Mouse (Mus musculus) thymus, adult 2 months (tissue): ENCODE measurements around the gene Gm20388. TPM values are rescaled to one million over a fixed set of nuclear protein-coding genes. Genes with fewer than 3 reads are reported as not detected.

Experiments used
- DNase-seq: peaks from one replicate; pipeline ENCODE4 v3.0.0; 2021
- H3K27ac ChIP-seq: fragments of 200-500 bp; 2 replicates; pipeline ENCODE4 v1.5.1; 2012; ENCODE audit warnings: low read length, control low read depth; ENCODE audit not compliant: control insufficient read depth, insufficient read depth
- H3K27me3 ChIP-seq: fragments of 200-500 bp; 2 replicates; pipeline ENCODE4 v1.6.1; 2012; ENCODE audit warnings: mild to moderate bottlenecking, low read length, moderate library complexity, mixed read lengths; ENCODE audit not compliant: control insufficient read depth, insufficient read depth
- H3K36me3 ChIP-seq: fragments of 200-500 bp; 2 replicates; pipeline ENCODE4 v1.6.1; 2012; ENCODE audit warnings: mild to moderate bottlenecking, low read length, moderate library complexity; ENCODE audit not compliant: control insufficient read depth, insufficient read depth
- H3K4me1 ChIP-seq: fragments of 200-500 bp; replicated peaks from 2 replicates; pipeline ENCODE4 v1.6.1; 2012; ENCODE audit warnings: low read length; ENCODE audit not compliant: control insufficient read depth, insufficient read depth
- H3K4me3 ChIP-seq: fragments of 200-500 bp; 2 replicates; pipeline ENCODE4 v1.5.1; 2012; ENCODE audit warnings: mild to moderate bottlenecking, low read length, control low read depth, moderate library complexity; ENCODE audit not compliant: control insufficient read depth, insufficient read depth
- CTCF ChIP-seq: fragments of 200-500 bp; IDR thresholded peaks from 2 replicates; pipeline ENCODE4 v1.5.1; 2012; ENCODE audit warnings: mild to moderate bottlenecking, control low read depth, low read length, moderate library complexity, borderline replicate concordance; ENCODE audit not compliant: control insufficient read depth, poor library complexity, insufficient read depth; ENCODE audit errors: extremely low read depth
- POLR2A ChIP-seq: fragments of 200-500 bp; IDR thresholded peaks from 2 replicates; pipeline ENCODE4 v1.6.1; 2012; ENCODE audit warnings: mild to moderate bottlenecking, low read length, control low read depth, moderate library complexity; ENCODE audit not compliant: control insufficient read depth, poor library complexity, insufficient read depth; ENCODE audit errors: extremely low read depth
- WGBS: fragments of 180-500 bp; shearing (Covaris S2); methylation state at CpG from one replicate; pipeline ENCODE4 v1.1.7; 2018; 5-methylcytosine and 5-hydroxymethylcytosine counted together
- polyA plus RNA-seq: library from polyadenylated mRNA; depleted of rRNA; stranded (reverse); fragments of >200 nt; gene quantifications from 2 replicates; pipeline ENCODE4 v1.2.3, GENCODE M21; 2012

Gm20388 gene
- polyA plus RNA-seq, 1 experiment, result 103 TPM

- no peaks in the 10 kb centered on the region for H3K27me3 ChIP-seq
- H3K27ac ChIP-seq, result no peak overlapping the region
- 0 out of 2 replicates have a peak, but pooled peaks cover 2% of the 10 kb centered on the region for H3K4me1 ChIP-seq
- no peaks in the 10 kb centered on the region for H3K36me3 ChIP-seq
- TF ChIP-seq CTCF, result no peak
- 31% methylated on average over 18 of the region's 18 CpGs for WGBS
- no peak overlapping the region for H3K4me3 ChIP-seq
- no peak for DNase-seq
Observed at GRCm38 (mm10) chr8:123753604-123754375, 3843.1 kb downstream of the Gm20388 start.

DNA sequence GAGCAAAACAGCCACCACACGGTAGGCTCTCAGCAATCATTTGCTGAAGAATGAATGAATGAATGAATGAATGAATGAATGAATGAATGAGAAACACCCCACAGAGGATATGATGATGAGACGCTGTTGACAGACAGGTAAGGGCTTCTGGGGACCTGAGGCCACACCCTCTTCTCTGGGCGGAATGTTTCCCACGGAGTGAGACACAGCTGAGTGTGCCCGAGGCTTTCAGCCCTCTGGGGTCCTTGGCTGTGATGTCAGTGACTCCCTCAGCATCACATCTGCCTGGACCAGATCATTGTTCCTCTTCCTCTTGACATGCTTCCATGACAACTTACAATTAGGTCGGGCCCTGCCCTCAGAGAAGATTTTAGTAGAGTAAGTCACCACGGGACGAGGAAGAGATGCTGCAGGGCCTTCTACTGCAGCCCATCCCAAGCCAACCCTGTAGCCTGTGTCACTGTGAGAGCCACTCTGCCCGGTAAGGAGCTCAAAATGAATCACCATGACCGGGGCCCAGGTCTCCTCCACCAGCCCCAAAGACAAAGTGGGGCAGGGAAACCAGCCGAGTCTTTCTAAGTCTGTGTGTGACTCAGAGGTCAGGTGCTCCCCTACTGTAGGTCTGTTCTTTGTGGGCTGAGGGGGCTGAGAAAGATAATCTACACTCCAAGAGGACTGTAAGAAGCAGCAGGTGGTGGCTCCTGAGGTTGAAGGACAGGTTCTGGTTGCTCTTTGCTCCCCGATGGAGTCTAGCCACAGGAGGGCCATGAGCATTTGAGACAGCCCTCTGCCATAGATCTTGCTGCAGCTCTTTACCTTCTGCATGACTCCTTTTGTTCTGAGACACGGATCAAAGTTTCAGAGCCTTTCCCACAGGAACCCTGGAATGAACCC is 3844.1 kb downstream of the Gm20388 start:
- no peak overlapping the region for H3K4me3 ChIP-seq
- 0 out of 2 replicates have a peak, but pooled peaks cover 2% of the 10 kb centered on the region for H3K4me1 ChIP-seq
- TF ChIP-seq CTCF (no peak), POLR2A (no peak)
- no peak overlapping the region for H3K27ac ChIP-seq
- H3K27me3 ChIP-seq, result no peaks in the 10 kb centered on the region
- DNase-seq, result no peak
- no peaks in the 10 kb centered on the region for H3K36me3 ChIP-seq
- 73% methylated on average over 13 of the region's 13 CpGs for WGBS

GRCm38 (mm10) chr8:123756901-123757300 is 3846.3 kb downstream of the Gm20388 start:
- H3K4me1 ChIP-seq, result no peaks in the 10 kb centered on the region
- no peak overlapping the region for H3K27ac ChIP-seq
- 84% methylated on average over 8 of the region's 8 CpGs for WGBS
- H3K36me3 ChIP-seq, result no peaks in the 10 kb centered on the region
- TF ChIP-seq POLR2A, result no peak
- TF ChIP-seq CTCF, result no peak
- DNase-seq, result no peak
- H3K27me3 ChIP-seq, result no peaks in the 10 kb centered on the region
- H3K4me3 ChIP-seq, result no peak overlapping the region

GRCm38 (mm10) chr8:123758935-123759334 is 3848.3 kb downstream of the Gm20388 start:
- 86% methylated on average over 1 of the region's 1 CpGs for WGBS
- Histone ChIP-seq H3K36me3 (no peaks in the 10 kb centered on the region), H3K27me3 (no peaks in the 10 kb centered on the region), H3K27ac (no peak overlapping the region), H3K4me3 (no peak overlapping the region), H3K4me1 (no peaks in the 10 kb centered on the region)
- TF ChIP-seq CTCF (no peak), POLR2A (no peak)
- no peak for DNase-seq

GRCm38 (mm10) chr8:123759933-123760332 is 3849.3 kb downstream of the Gm20388 start:
- Histone ChIP-seq H3K4me3 (no peak overlapping the region), H3K27ac (no peak overlapping the region), H3K4me1 (no peaks in the 10 kb centered on the region), H3K27me3 (no peaks in the 10 kb centered on the region), H3K36me3 (no peaks in the 10 kb centered on the region)
- 59% methylated on average over 10 of the region's 10 CpGs for WGBS
- no peak for TF ChIP-seq CTCF
- TF ChIP-seq POLR2A, result no peak
- DNase-seq, result no peak

GRCm38 (mm10) chr8:123760579-123760978 is 3849.9 kb downstream of the Gm20388 start:
- DNase-seq, result no peak
- no peaks in the 10 kb centered on the region for H3K27me3 ChIP-seq
- no peak overlapping the region for H3K27ac ChIP-seq
- TF ChIP-seq POLR2A, result no peak
- no peak for TF ChIP-seq CTCF
- H3K4me1 ChIP-seq, result no peaks in the 10 kb centered on the region
- H3K36me3 ChIP-seq, result no peaks in the 10 kb centered on the region
- H3K4me3 ChIP-seq, result no peak overlapping the region
- 84% methylated on average over 5 of the region's 5 CpGs for WGBS
